13 mouse cellular contexts compared by ENCODE assay signal in the genomic region with DNA sequence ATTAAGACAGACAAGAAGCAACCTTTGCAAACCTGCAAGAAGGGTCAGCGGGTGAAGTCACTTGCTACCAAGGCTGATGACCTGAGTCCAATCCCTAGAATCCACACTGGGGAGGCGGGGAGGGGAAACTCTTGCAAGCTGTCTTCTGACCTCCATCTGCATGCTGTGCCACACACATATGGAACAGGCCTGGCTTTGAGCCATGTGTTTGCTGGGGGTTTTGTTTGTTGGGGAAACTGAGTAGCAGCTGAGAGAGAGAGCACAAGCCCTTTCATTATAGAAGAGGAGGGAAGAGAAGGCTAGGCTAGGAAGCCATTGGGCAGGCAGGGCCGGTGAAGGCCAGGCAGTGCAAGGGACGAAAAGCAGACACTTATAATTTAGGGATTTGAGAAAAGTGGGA.
DNase-seq lines count a peak whose midpoint lies in the region; ATAC-seq lines count a peak whose summit lies in the region.
"Had no signal": no experiment of that assay in that cellular context is flagged by ENCODE, and none has a peak within 500 bp of the region (broad histone marks: within the 10 kb centered on the region; RNA-seq: fewer than 3 reads in every experiment).

No protein-coding gene starts in this region.

- no peak overlapping the region for H3K9ac ChIP-seq in embryonic facial prominence, embryonic 12.5 days
- no peak overlapping the region for H3K9ac ChIP-seq in midbrain, embryonic 16.5 days (ENCODE audit: low read depth, low read length)
- H3K9ac ChIP-seq in kidney, embryonic 14.5 days (ENCODE audit: low read depth, low read length) = no peak overlapping the region
- H3K9ac ChIP-seq: heart, embryonic 15.5 days; kidney, embryonic 15.5 days had no signal

- no peak overlapping the region for H3K4me2 ChIP-seq in embryonic facial prominence, embryonic 12.5 days (replicated peaks)
- H3K4me2 ChIP-seq in midbrain, embryonic 16.5 days (ENCODE audit: low read length) = no peak overlapping the region
- no peak overlapping the region for H3K4me2 ChIP-seq in kidney, embryonic 14.5 days (replicated peaks; ENCODE audit: low read depth, low read length)
- H3K4me2 ChIP-seq: heart, embryonic 15.5 days; kidney, embryonic 15.5 days had no signal

- no peaks in the 10 kb centered on the region for H3K27me3 ChIP-seq in heart, embryonic 10.5 days (ENCODE audit: insufficient read depth, poor library complexity, severe bottlenecking)
- no peaks in the 10 kb centered on the region for H3K27me3 ChIP-seq in embryonic facial prominence, embryonic 12.5 days
- H3K27me3 ChIP-seq in hindbrain, embryonic 10.5 days (ENCODE audit: insufficient read depth, poor library complexity, severe bottlenecking) = peaks cover 21% of the 10 kb centered on the region
- H3K27me3 ChIP-seq in midbrain, embryonic 16.5 days (ENCODE audit: control insufficient read depth, insufficient read depth, low read depth, low read length) = no peaks in the 10 kb centered on the region
- H3K27me3 ChIP-seq in kidney, embryonic 14.5 days (ENCODE audit: control insufficient read depth, insufficient read depth, low read length) = no peaks in the 10 kb centered on the region
- H3K27me3 ChIP-seq: heart, embryonic 15.5 days; kidney, embryonic 15.5 days had no signal

- DNase-seq in heart, embryonic 10.5 days (ENCODE audit: low spot score) = no peak
- no peak for DNase-seq in heart, adult 9 months (ENCODE audit: low spot score in 2 of 2)
- no peak for DNase-seq in hindbrain, embryonic 10.5 days (ENCODE audit: low spot score)
- no peak for DNase-seq in kidney, postnatal 4 days
- DNase-seq in spleen, postnatal 10 days (ENCODE audit: low spot score in 2 of 2) = no peak
- DNase-seq: adrenal gland, postnatal 10 days; liver; thymus, postnatal 36 days had no signal

- H3K36me3 ChIP-seq in heart, embryonic 10.5 days = peaks cover 20% of the 10 kb centered on the region
- no peaks in the 10 kb centered on the region for H3K36me3 ChIP-seq in embryonic facial prominence, embryonic 12.5 days
- 0 out of 2 replicates have a peak, but pooled peaks cover 3% of the 10 kb centered on the region for H3K36me3 ChIP-seq in hindbrain, embryonic 10.5 days
- no peaks in the 10 kb centered on the region for H3K36me3 ChIP-seq in midbrain, embryonic 16.5 days (ENCODE audit: control insufficient read depth, insufficient read depth, low read length)
- no peaks in the 10 kb centered on the region for H3K36me3 ChIP-seq in kidney, embryonic 14.5 days (ENCODE audit: control insufficient read depth, insufficient read depth, low read length)
- H3K36me3 ChIP-seq: heart, embryonic 15.5 days; kidney, embryonic 15.5 days had no signal

- H3K4me3 ChIP-seq in heart, embryonic 10.5 days = no peak overlapping the region
- H3K4me3 ChIP-seq in embryonic facial prominence, embryonic 12.5 days = no peak overlapping the region
- 0 out of 2 replicates have a peak overlapping the region, but pooled peaks have one; percentile 29 for H3K4me3 ChIP-seq in hindbrain, embryonic 10.5 days
- no peak overlapping the region for H3K4me3 ChIP-seq in midbrain, embryonic 16.5 days (ENCODE audit: low read depth, low read length)
- H3K4me3 ChIP-seq in kidney, embryonic 14.5 days (ENCODE audit: low read length) = no peak overlapping the region
- H3K4me3 ChIP-seq: heart, embryonic 15.5 days; kidney, embryonic 15.5 days had no signal

- peak overlapping the region; percentile 48; the same call in 1 of the 2 replicates for H3K27ac ChIP-seq in heart, embryonic 10.5 days
- peak overlapping the region; percentile 31; the same call in 1 of the 2 replicates for H3K27ac ChIP-seq in embryonic facial prominence, embryonic 12.5 days
- peak overlapping the region; percentile 84 for H3K27ac ChIP-seq in hindbrain, embryonic 10.5 days
- H3K27ac ChIP-seq in midbrain, embryonic 16.5 days (ENCODE audit: low read length) = peak overlapping the region; percentile 53; the same call in 1 of the 2 replicates
- no peak overlapping the region for H3K27ac ChIP-seq in kidney, embryonic 14.5 days (ENCODE audit: low read depth, low read length)
- H3K27ac ChIP-seq: kidney, embryonic 15.5 days had no signal

- H3K4me1 ChIP-seq in heart, embryonic 10.5 days = peaks cover 76% of the 10 kb centered on the region
- peaks cover 40% of the 10 kb centered on the region for H3K4me1 ChIP-seq in embryonic facial prominence, embryonic 12.5 days
- peaks cover 81% of the 10 kb centered on the region for H3K4me1 ChIP-seq in hindbrain, embryonic 10.5 days (replicated peaks)
- peaks cover 18% of the 10 kb centered on the region for H3K4me1 ChIP-seq in midbrain, embryonic 16.5 days (ENCODE audit: control insufficient read depth, insufficient read depth, low read length)
- peaks cover 25% of the 10 kb centered on the region for H3K4me1 ChIP-seq in kidney, embryonic 14.5 days (ENCODE audit: control insufficient read depth, insufficient read depth, low read length)

- WGBS in heart, embryonic 10.5 days = 63% methylated on average over 4 of the region's 4 CpGs
- WGBS in embryonic facial prominence, embryonic 12.5 days = 43% methylated on average over 4 of the region's 4 CpGs
- WGBS in hindbrain, embryonic 10.5 days = 43% methylated on average over 4 of the region's 4 CpGs
- 46% methylated on average over 4 of the region's 4 CpGs for whole genome bisulfite sequencing in midbrain, embryonic 16.5 days
- 59% methylated on average over 4 of the region's 4 CpGs for WGBS in kidney, embryonic 14.5 days

- ATAC-seq in embryonic facial prominence, embryonic 12.5 days (ENCODE audit: insufficient number of reproducible peaks, insufficient read depth, low FRiP score, low TSS enrichment) = no peak
- ATAC-seq in midbrain, embryonic 16.5 days = no peak
- no peak for ATAC-seq in kidney, embryonic 14.5 days (ENCODE audit: low FRiP score, low TSS enrichment)

- H3K9me3 ChIP-seq in heart, embryonic 10.5 days = no peaks in the 10 kb centered on the region
- no peaks in the 10 kb centered on the region for H3K9me3 ChIP-seq in embryonic facial prominence, embryonic 12.5 days
- no peaks in the 10 kb centered on the region for H3K9me3 ChIP-seq in hindbrain, embryonic 10.5 days
- no peaks in the 10 kb centered on the region for H3K9me3 ChIP-seq in midbrain, embryonic 16.5 days (replicated peaks; ENCODE audit: control insufficient read depth, low read length, poor library complexity, severe bottlenecking)
- no peaks in the 10 kb centered on the region for H3K9me3 ChIP-seq in kidney, embryonic 14.5 days (ENCODE audit: control insufficient read depth, low read length)
- H3K9me3 ChIP-seq: heart, embryonic 15.5 days; kidney, embryonic 15.5 days had no signal
